Mouse (Mus musculus): Measurements from ENCODE around the gene Hsd17b6. TPM values are rescaled to one million over a fixed set of nuclear protein-coding genes. Genes with fewer than 3 reads are reported as not detected.

Hsd17b6 gene
- total and polyA plus RNA-seq, 2 experiments from 2014 or later, result not detected

GRCm38 (mm10) chr10:127985601-127986000 is 21.8 kb downstream of the Hsd17b6 start:
- WGBS, result 16% methylated on average over 8 of the region's 8 CpGs
- Histone ChIP-seq H3K9ac (replicated peaks; ENCODE audit: low read length) (no peak overlapping the region), H3K4me3 (ENCODE audit: low read length) (no peak overlapping the region), H3K27ac (no peak overlapping the region; the same call in 1 of the 2 replicates), H3K4me2 (ENCODE audit: low read depth, low read length) (no peak overlapping the region), H3K36me3 (ENCODE audit: insufficient read depth, low read length) (no peaks in the 10 kb centered on the region), H3K27me3 (ENCODE audit: insufficient read depth, low read length) (no peaks in the 10 kb centered on the region), H3K4me1 (ENCODE audit: insufficient read depth, low read length) (no peaks in the 10 kb centered on the region), H3K9me3 (ENCODE audit: low read length) (no peaks in the 10 kb centered on the region)
- peak; percentile 34 for DNase-seq (ENCODE audit: low spot score)
- TF ChIP-seq CTCF (IDR thresholded peaks at IDR 0.05; ENCODE audit: low read depth), result no peak
- no peak for ATAC-seq

GRCm38 (mm10) chr10:127984650-127985049 is 22.8 kb downstream of the Hsd17b6 start:
- Histone ChIP-seq H3K4me2 (ENCODE audit: low read depth, low read length) (no peak overlapping the region), H3K27ac (no peak overlapping the region), H3K9me3 (ENCODE audit: low read length) (no peaks in the 10 kb centered on the region), H3K4me1 (ENCODE audit: insufficient read depth, low read length) (no peaks in the 10 kb centered on the region), H3K9ac (replicated peaks; ENCODE audit: low read length) (no peak overlapping the region), H3K27me3 (ENCODE audit: insufficient read depth, low read length) (no peaks in the 10 kb centered on the region), H3K4me3 (ENCODE audit: low read length) (no peak overlapping the region), H3K36me3 (ENCODE audit: insufficient read depth, low read length) (no peaks in the 10 kb centered on the region)
- 53% methylated on average over 5 of the region's 5 CpGs for WGBS
- TF ChIP-seq CTCF (IDR thresholded peaks at IDR 0.05; ENCODE audit: low read depth), result no peak
- DNase-seq (ENCODE audit: low spot score) (no peak), ATAC-seq (no peak)

- no peaks in the 10 kb centered on the region for H3K9me3 ChIP-seq (ENCODE audit: low read length)
- TF ChIP-seq CTCF (IDR thresholded peaks at IDR 0.05; ENCODE audit: low read depth), result no peak
- H3K9ac ChIP-seq (replicated peaks; ENCODE audit: low read length), result no peak overlapping the region
- H3K36me3 ChIP-seq (ENCODE audit: insufficient read depth, low read length), result no peaks in the 10 kb centered on the region
- no peak overlapping the region for H3K4me3 ChIP-seq (ENCODE audit: low read length)
- H3K4me2 ChIP-seq (ENCODE audit: low read depth, low read length), result no peak overlapping the region
- 38% methylated on average over 1 of the region's 1 CpGs for WGBS
- no peak overlapping the region for H3K27ac ChIP-seq
- H3K27me3 ChIP-seq (ENCODE audit: insufficient read depth, low read length), result no peaks in the 10 kb centered on the region
- ATAC-seq (no peak), DNase-seq (ENCODE audit: low spot score) (no peak)
- no peaks in the 10 kb centered on the region for H3K4me1 ChIP-seq (ENCODE audit: insufficient read depth, low read length)
Observed at GRCm38 (mm10) chr10:127975503-127975902, 31.9 kb downstream of the Hsd17b6 start.

- no peaks in the 10 kb centered on the region for H3K27me3 ChIP-seq (ENCODE audit: insufficient read depth, low read length)
- no peaks in the 10 kb centered on the region for H3K9me3 ChIP-seq (ENCODE audit: low read length)
- no peak for DNase-seq (ENCODE audit: low spot score)
- no peak for ATAC-seq
- H3K9ac ChIP-seq (replicated peaks; ENCODE audit: low read length), result no peak overlapping the region
- WGBS, result 83% methylated on average over 3 of the region's 3 CpGs
- no peak overlapping the region for H3K4me3 ChIP-seq (ENCODE audit: low read length)
- TF ChIP-seq CTCF (IDR thresholded peaks at IDR 0.05; ENCODE audit: low read depth), result no peak
- H3K27ac ChIP-seq, result no peak overlapping the region
- no peaks in the 10 kb centered on the region for H3K4me1 ChIP-seq (ENCODE audit: insufficient read depth, low read length)
- no peaks in the 10 kb centered on the region for H3K36me3 ChIP-seq (ENCODE audit: insufficient read depth, low read length)
- no peak overlapping the region for H3K4me2 ChIP-seq (ENCODE audit: low read depth, low read length)
Observed at GRCm38 (mm10) chr10:127974062-127974461, 33.3 kb downstream of the Hsd17b6 start.

- H3K4me3 ChIP-seq (ENCODE audit: low read length), result no peak overlapping the region
- H3K27ac ChIP-seq, result no peak overlapping the region
- H3K9me3 ChIP-seq (ENCODE audit: low read length), result no peaks in the 10 kb centered on the region
- no peaks in the 10 kb centered on the region for H3K4me1 ChIP-seq (ENCODE audit: insufficient read depth, low read length)
- H3K27me3 ChIP-seq (ENCODE audit: insufficient read depth, low read length), result no peaks in the 10 kb centered on the region
- no peak for DNase-seq (ENCODE audit: low spot score)
- ATAC-seq, result no peak
- WGBS, result 74% methylated on average over 3 of the region's 3 CpGs
- no peak for TF ChIP-seq CTCF (IDR thresholded peaks at IDR 0.05; ENCODE audit: low read depth)
- no peak overlapping the region for H3K4me2 ChIP-seq (ENCODE audit: low read depth, low read length)
- H3K9ac ChIP-seq (replicated peaks; ENCODE audit: low read length), result no peak overlapping the region
- H3K36me3 ChIP-seq (ENCODE audit: insufficient read depth, low read length), result no peaks in the 10 kb centered on the region
Observed at GRCm38 (mm10) chr10:127971135-127971534, 36.3 kb downstream of the Hsd17b6 start.

GRCm38 (mm10) chr10:127970359-127970831 is 37.0 kb downstream of the Hsd17b6 start:
- TF ChIP-seq CTCF (IDR thresholded peaks at IDR 0.05; ENCODE audit: low read depth), result no peak
- Histone ChIP-seq H3K36me3 (ENCODE audit: insufficient read depth, low read length) (no peaks in the 10 kb centered on the region), H3K4me3 (ENCODE audit: low read length) (no peak overlapping the region), H3K9ac (replicated peaks; ENCODE audit: low read length) (no peak overlapping the region), H3K4me2 (ENCODE audit: low read depth, low read length) (no peak overlapping the region), H3K27ac (no peak overlapping the region), H3K27me3 (ENCODE audit: insufficient read depth, low read length) (no peaks in the 10 kb centered on the region), H3K4me1 (ENCODE audit: insufficient read depth, low read length) (no peaks in the 10 kb centered on the region), H3K9me3 (ENCODE audit: low read length) (no peaks in the 10 kb centered on the region)
- 51% methylated on average over 3 of the region's 3 CpGs for WGBS
- ATAC-seq (no peak), DNase-seq (ENCODE audit: low spot score) (no peak)

GRCm38 (mm10) chr10:127969820-127970219 is 37.6 kb downstream of the Hsd17b6 start:
- H3K36me3 ChIP-seq (ENCODE audit: insufficient read depth, low read length), result no peaks in the 10 kb centered on the region
- H3K4me3 ChIP-seq (ENCODE audit: low read length), result no peak overlapping the region
- no peaks in the 10 kb centered on the region for H3K27me3 ChIP-seq (ENCODE audit: insufficient read depth, low read length)
- no peak overlapping the region for H3K27ac ChIP-seq
- 88% methylated on average over 4 of the region's 4 CpGs for WGBS
- ATAC-seq (no peak), DNase-seq (ENCODE audit: low spot score) (no peak)
- no peak for TF ChIP-seq CTCF (IDR thresholded peaks at IDR 0.05; ENCODE audit: low read depth)
- H3K4me1 ChIP-seq (ENCODE audit: insufficient read depth, low read length), result no peaks in the 10 kb centered on the region
- H3K9ac ChIP-seq (replicated peaks; ENCODE audit: low read length), result no peak overlapping the region
- H3K9me3 ChIP-seq (ENCODE audit: low read length), result no peaks in the 10 kb centered on the region
- no peak overlapping the region for H3K4me2 ChIP-seq (ENCODE audit: low read depth, low read length)
